Mouse (Mus musculus) ovary, adult 10 weeks (tissue): ENCODE data around the gene H2afb1. TPM values are rescaled to one million over a fixed set of nuclear protein-coding genes. Genes with fewer than 3 reads are reported as not detected.

Experiments used
- polyA plus RNA-seq: library from polyadenylated mRNA; stranded (reverse); fragments of 350-450 nt; fragmentation: Illumina TruSeq; extraction: RNeasy Lipid Tissue Mini Kit (QIAGEN cat#74804); gene quantifications from one replicate; pipeline ENCODE4 v1.2.3, GENCODE M21; 2014

Gene H2afb1
- polyA plus RNA-seq = not detected

GRCm38 (mm10) chrX:117014457-117014856 is at the start of gene H2afb1:
TSS of gene H2afb1 (plus strand) at chrX:117014757.

